8 mouse cellular contexts compared by ENCODE assay signal in the genomic region with DNA sequence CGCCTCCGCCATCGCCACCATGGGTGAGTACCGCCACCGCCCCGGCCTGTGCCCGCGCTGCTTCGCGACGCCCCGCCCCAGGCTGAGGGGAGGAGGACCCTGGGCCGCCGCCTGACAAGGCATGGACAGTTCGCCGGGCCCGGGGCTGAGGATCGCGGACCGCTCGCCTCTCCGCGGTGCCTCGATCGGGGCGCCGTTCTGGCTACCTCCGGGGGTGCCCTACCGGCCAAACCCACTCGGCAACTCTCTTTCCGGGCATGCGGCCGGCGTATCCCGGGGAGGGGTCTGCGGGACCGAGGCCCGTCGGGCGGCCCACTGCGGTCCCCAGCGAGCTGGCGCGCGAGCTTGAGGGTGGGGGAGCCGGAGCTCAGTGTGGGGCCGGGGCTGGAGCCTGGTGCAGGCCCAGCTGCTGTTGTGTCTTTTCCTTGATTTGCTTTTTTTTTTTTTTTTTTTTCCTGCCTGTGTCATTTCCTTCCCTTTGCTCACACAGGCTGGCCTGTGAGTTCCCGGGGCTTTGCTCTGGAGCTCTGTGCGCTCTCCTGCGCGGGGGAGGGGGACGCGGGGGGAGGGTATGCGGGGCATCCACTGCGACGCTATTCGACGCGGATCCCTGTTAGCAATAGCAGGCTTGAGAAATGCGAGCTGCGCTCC. TPM values are rescaled to one million over a fixed set of nuclear protein-coding genes. Genes with fewer than 3 reads are reported as not detected.
DNase-seq lines count a peak whose midpoint lies in the region; ATAC-seq and TF ChIP-seq lines count a peak whose summit lies in the region.

No protein-coding gene starts in this region.

- no peak for TF ChIP-seq CTCF in ES-Bruce4 (IDR thresholded peaks at IDR 0.05; ENCODE audit: low read depth, low read length)
- TF ChIP-seq CTCF in layer of hippocampus, adult 2 months (conservative IDR thresholded peaks at IDR 0.05), result no peak; the same call in 1 of the 2 replicates
- TF ChIP-seq CTCF in lung, adult 2 months (IDR thresholded peaks at IDR 0.05; ENCODE audit: insufficient read depth, low read length), result no peak

- peak overlapping the region; percentile 86 for H3K9ac ChIP-seq in ES-Bruce4 (ENCODE audit: low read depth, poor library complexity, severe bottlenecking)
- peak overlapping the region; percentile 89 for H3K9ac ChIP-seq in forebrain, embryonic 15.5 days (replicated peaks)

- WGBS in forebrain, embryonic 15.5 days, result 0% methylated on average over 61 of the region's 61 CpGs
- under 1% methylated on average over 60 of the region's 61 CpGs for WGBS in lung, adult 2 months

- peak overlapping the region; percentile 62 for H3K4me2 ChIP-seq in forebrain, embryonic 15.5 days (replicated peaks)

- no peaks in the 10 kb centered on the region for H3K36me3 ChIP-seq in ES-Bruce4 (ENCODE audit: control insufficient read depth, insufficient read depth, low read length, poor library complexity, severe bottlenecking)
- H3K36me3 ChIP-seq in forebrain, embryonic 15.5 days, result no peaks in the 10 kb centered on the region

- H3K4me3 ChIP-seq in ES-Bruce4 (ENCODE audit: low read depth, low read length), result peak overlapping the region; percentile 88
- H3K4me3 ChIP-seq in forebrain, embryonic 15.5 days, result peak overlapping the region; percentile 71
- H3K4me3 ChIP-seq in layer of hippocampus, adult 2 months, result peak overlapping the region; percentile 98
- peak overlapping the region; percentile 76 for H3K4me3 ChIP-seq in lung, adult 2 months (replicated peaks; ENCODE audit: extremely low read depth, low read depth, low read length)

- H3K27me3 ChIP-seq in ES-Bruce4 (ENCODE audit: control insufficient read depth, insufficient read depth, low read length, poor library complexity, severe bottlenecking), result no peaks in the 10 kb centered on the region
- H3K27me3 ChIP-seq in forebrain, embryonic 15.5 days, result no peaks in the 10 kb centered on the region

- TF ChIP-seq EP300 in ES-Bruce4 (IDR thresholded peaks at IDR 0.05; ENCODE audit: insufficient read depth, low read depth, low read length), result no peak

- DNase-seq in heart, postnatal 14 days, result peak; percentile 83 to 86
- peak; percentile 30 to 60 for DNase-seq in layer of hippocampus, adult 2 months (ENCODE audit: low spot score in 2 of 2)
- peak; percentile 83 for DNase-seq in lung, adult 2 months
- peak; percentile 83 for DNase-seq in testis, postnatal 14 days (ENCODE audit: low spot score)

- no peak for TF ChIP-seq POLR2A in ES-Bruce4 (IDR thresholded peaks at IDR 0.05; ENCODE audit: insufficient read depth, low read length)
- TF ChIP-seq POLR2A in lung, adult 2 months (IDR thresholded peaks at IDR 0.05; ENCODE audit: borderline replicate concordance, extremely low read depth, low read depth, low read length), result peak; percentile 42; the same call in 1 of the 2 replicates

- peak overlapping the region; percentile 16 for H3K27ac ChIP-seq in ES-Bruce4 (ENCODE audit: insufficient read depth, low read length)
- H3K27ac ChIP-seq in forebrain, embryonic 15.5 days (replicated peaks), result peak overlapping the region; percentile 97
- H3K27ac ChIP-seq in layer of hippocampus, adult 2 months, result peak overlapping the region; percentile 98

- H3K9me3 ChIP-seq in ES-Bruce4 (replicated peaks; ENCODE audit: control insufficient read depth, insufficient read depth, low read length, poor library complexity, severe bottlenecking), result no peaks in the 10 kb centered on the region
- no peaks in the 10 kb centered on the region for H3K9me3 ChIP-seq in forebrain, embryonic 15.5 days

- peak; percentile 54; the same call in 1 of the 2 replicates for ATAC-seq in cerebellum, adult (ENCODE audit: insufficient number of reproducible peaks, low FRiP score, low TSS enrichment)
- ATAC-seq in forebrain, embryonic 15.5 days (replicated peaks), result peak; percentile 57
- ATAC-seq in neutrophil, adult 5-6 weeks (ENCODE audit: extremely low read depth, insufficient number of reproducible peaks, low FRiP score, poor library complexity, severe bottlenecking), result peak; percentile 17; the same call in 1 of the 2 replicates

- intact Hi-C loops in heart, postnatal 14 days (cut with DNase I), result loop anchor here (1.0 kb wide), 1 partner anchor 49 kb away; no protein-coding TSS in a partner anchor

- H3K4me1 ChIP-seq in ES-Bruce4 (ENCODE audit: control insufficient read depth, insufficient read depth, low read length), result no peaks in the 10 kb centered on the region
- peaks cover 20% of the 10 kb centered on the region for H3K4me1 ChIP-seq in forebrain, embryonic 15.5 days
- H3K4me1 ChIP-seq in lung, adult 2 months (ENCODE audit: control insufficient read depth, insufficient read depth, low read length), result peaks cover 8% of the 10 kb centered on the region

RNA-seq across cellular contexts. Expression of gene Map3k3, which starts 0.6 kb away (rescaled TPM):
- polyA plus RNA-seq in ES-Bruce4 (2011; ENCODE audit: insufficient read depth, insufficient read length, low read depth, missing spikeins), result 44.6 and 46.1 TPM in 2 replicates
- 14.2 TPM in 2 replicates for polyA plus RNA-seq in forebrain, embryonic 15.5 days (2015; fragmentation: Nextera tagmentation; extraction: Ambion mirVana)
- total RNA-seq in heart, postnatal 14 days (2021), result 10 to 100 TPM; 45.9 to 47.1 TPM
- total RNA-seq in layer of hippocampus, adult 2 months (2021), result 10 to 100 TPM; 31.5 to 33.0 TPM
- polyA plus RNA-seq in lung, adult 2 months (2012; rRNA removed), result 52.6 and 61.6 TPM in 2 replicates
- 223 and 224 TPM in 2 replicates for total RNA-seq in neutrophil, adult 5-6 weeks (2017)

RNA-seq across cellular contexts. Expression of gene Taco1, which starts 19.2 kb away (rescaled TPM):
- 9.8 and 11.6 TPM in 2 replicates for polyA plus RNA-seq in ES-Bruce4 (2011; ENCODE audit: insufficient read depth, insufficient read length, low read depth, missing spikeins)
- polyA plus RNA-seq in forebrain, embryonic 15.5 days (2015; fragmentation: Nextera tagmentation; extraction: Ambion mirVana), result 7.2 and 7.3 TPM in 2 replicates
- 10 to 100 TPM; 51.2 to 59.8 TPM for total RNA-seq in heart, postnatal 14 days (2021)
- 10 to 100 TPM; 20.4 to 21.3 TPM for total RNA-seq in layer of hippocampus, adult 2 months (2021)
- 9.3 and 9.7 TPM in 2 replicates for polyA plus RNA-seq in lung, adult 2 months (2012; rRNA removed)
- 9.8 and 12.0 TPM in 2 replicates for total RNA-seq in neutrophil, adult 5-6 weeks (2017)

RNA-seq across cellular contexts. Expression of gene Dcaf7, which starts 48.4 kb away (rescaled TPM):
- 48.9 TPM in 2 replicates for polyA plus RNA-seq in ES-Bruce4 (2011; ENCODE audit: insufficient read depth, insufficient read length, low read depth, missing spikeins)
- polyA plus RNA-seq in forebrain, embryonic 15.5 days (2015; fragmentation: Nextera tagmentation; extraction: Ambion mirVana), result 118 and 120 TPM in 2 replicates
- total RNA-seq in heart, postnatal 14 days (2021), result 10 to 100 TPM; 44.5 to 46.0 TPM
- 100 to 1,000 TPM; 138 to 143 TPM for total RNA-seq in layer of hippocampus, adult 2 months (2021)
- 43.8 and 51.5 TPM in 2 replicates for polyA plus RNA-seq in lung, adult 2 months (2012; rRNA removed)
- 46.9 and 48.4 TPM in 2 replicates for total RNA-seq in neutrophil, adult 5-6 weeks (2017)

Comparison
In these comparisons a context has a peak if more than half of its experiments do, and no peak if none do; other contexts are left out.
1. Peak in every context shown above with its lines: DNase-seq, ATAC-seq, H3K4me3 ChIP-seq and H3K27ac ChIP-seq.
2. H3K27ac ChIP-seq: peak in every context shown above with its lines; median percentile 98 in layer of hippocampus, adult 2 months; 97 in forebrain, embryonic 15.5 days; 16 in ES-Bruce4.